Mouse (Mus musculus) ES-E14 (cell line): ENCODE data around the gene Gtpbp1. TPM values are rescaled to one million over a fixed set of nuclear protein-coding genes. Genes with fewer than 3 reads are reported as not detected.

Experiments used
- DNase-seq: peaks from one replicate; pipeline ENCODE4 v3.0.0-alpha.2; 2013; ENCODE audit warnings: low read depth, low spot score
- H3K27ac ChIP-seq: 2 replicates; pipeline ENCODE4 v1.5.1; 2012; ENCODE audit warnings: low read depth, mild to moderate bottlenecking, low read length, moderate library complexity, mixed read lengths; ENCODE audit not compliant: poor library complexity, insufficient read depth, severe bottlenecking
- H3K36me3 ChIP-seq: 2 replicates; pipeline ENCODE4 v1.6.1; 2012; ENCODE audit warnings: mild to moderate bottlenecking, low read length, moderate library complexity, mixed read lengths; ENCODE audit not compliant: control insufficient read depth, poor library complexity, insufficient read depth, severe bottlenecking
- H3K4me1 ChIP-seq, 2 experiments: fragments of 150-350 bp in 1 of 2; sonication (generic) in 1 of 2; 2 replicates each; pipeline ENCODE4 v1.6.1; 2012; ENCODE audit warnings: low read length in 2 of 2, mild to moderate bottlenecking in 1 of 2, mixed read lengths in 1 of 2; ENCODE audit not compliant: control insufficient read depth in 2 of 2, insufficient read depth in 2 of 2, poor library complexity in 1 of 2
- H3K4me3 ChIP-seq, 2 experiments: fragments of 150-350 bp in 1 of 2; sonication (generic) in 1 of 2; 2 replicates each; pipeline ENCODE4 v1.5.1; 2012; ENCODE audit warnings: low read length in 2 of 2, low read depth in 1 of 2, mild to moderate bottlenecking in 1 of 2, mixed read lengths in 1 of 2; ENCODE audit not compliant: insufficient read depth in 1 of 2, poor library complexity in 1 of 2, severe bottlenecking in 1 of 2
- H3K9ac ChIP-seq: 2 replicates; pipeline ENCODE4 v1.6.1; 2012; ENCODE audit warnings: low read depth, mild to moderate bottlenecking, low read length, mixed read lengths; ENCODE audit not compliant: poor library complexity, insufficient read depth, severe bottlenecking
- H3K9me3 ChIP-seq: fragments of 150-350 bp; sonication (generic); 2 replicates; pipeline ENCODE4 v1.6.1; 2012; ENCODE audit warnings: low read depth, mild to moderate bottlenecking, low read length; ENCODE audit not compliant: control insufficient read depth, insufficient read depth
- CHD2 ChIP-seq: IDR thresholded peaks from 2 replicates; pipeline ENCODE4 v1.6.1; 2014; ENCODE audit warnings: mild to moderate bottlenecking, low read depth, low read length, inconsistent platforms
- HCFC1 ChIP-seq: IDR thresholded peaks from 2 replicates; pipeline ENCODE4 v1.6.1; 2012; ENCODE audit warnings: low read length, inconsistent platforms, borderline replicate concordance; ENCODE audit not compliant: insufficient read depth
- MAFK ChIP-seq: IDR thresholded peaks from 2 replicates; pipeline ENCODE4 v1.6.1; 2014; ENCODE audit warnings: mild to moderate bottlenecking, low read depth, low read length, inconsistent platforms; ENCODE audit not compliant: insufficient read depth
- ZC3H11A ChIP-seq: IDR thresholded peaks from 2 replicates; pipeline ENCODE4 v1.6.1; 2012; ENCODE audit warnings: low read depth, mild to moderate bottlenecking, inconsistent platforms, low read length, borderline replicate concordance
- ZNF384 ChIP-seq: IDR thresholded peaks from 2 replicates; pipeline ENCODE4 v1.6.1; 2012; ENCODE audit warnings: low read depth, low read length, inconsistent platforms
- in situ Hi-C, 2 experiments: fragments of 600-800 bp; cut with MboI; formaldehyde crosslinking; loops; one replicate each; pipeline ENCODE4 v1.15.1; 2025; ENCODE audit warnings: low sequenced_read_pairs in 2 of 2, inconsistent platforms in 1 of 2; ENCODE audit not compliant: unreplicated experiment in 2 of 2
- total RNA-seq: library from RNA; depleted of rRNA; stranded (reverse); fragments of 300-350 nt; gene quantifications from 2 replicates; pipeline ENCODE4 v1.2.3, GENCODE M21; 2012

Gene Gtpbp1
- total RNA-seq, 1 experiment, result 48.1 TPM

GRCm38 (mm10) chr15:79755977-79756625 lies 65.5 kb downstream of the Gtpbp1 start:
- no peak for TF ChIP-seq MAFK
- TF ChIP-seq ZNF384, result no peak
- TF ChIP-seq HCFC1, result no peak
- TF ChIP-seq ZC3H11A, result no peak
- TF ChIP-seq CHD2, result no peak
- no peaks in the 10 kb centered on the region for H3K9me3 ChIP-seq
- H3K4me1 ChIP-seq, result peaks cover 0 to 3% of the 10 kb centered on the region in 2 experiments; a peak in 1 of 4 replicates
- in situ Hi-C loops, result loop anchor here in 1 of 2 experiments (25.0 kb wide), 1 partner anchor 306 kb away; no protein-coding TSS in a partner anchor
- H3K4me3 ChIP-seq, result no peak overlapping the region
- H3K36me3 ChIP-seq, result no peaks in the 10 kb centered on the region
- H3K9ac ChIP-seq, result no peak overlapping the region
- no peak overlapping the region for H3K27ac ChIP-seq
- DNase-seq, result no peak

GRCm38 (mm10) chr15:79757118-79757517 lies 66.5 kb downstream of the Gtpbp1 start:
- Histone ChIP-seq H3K36me3 (no peaks in the 10 kb centered on the region), H3K9ac (no peak overlapping the region), H3K4me3 (no peak overlapping the region), H3K9me3 (no peaks in the 10 kb centered on the region), H3K27ac (no peak overlapping the region), H3K4me1 (peaks cover 0 to 6% of the 10 kb centered on the region in 2 experiments; a peak in 1 of 4 replicates)
- DNase-seq, result no peak
- in situ Hi-C loops, result loop anchor here in 1 of 2 experiments (25.0 kb wide), 1 partner anchor 305 kb away; no protein-coding TSS in a partner anchor
- TF ChIP-seq MAFK, result no peak
- no peak for TF ChIP-seq ZNF384
- no peak for TF ChIP-seq HCFC1

GRCm38 (mm10) chr15:79760956-79761355 lies 70.3 kb downstream of the Gtpbp1 start:
- H3K27ac ChIP-seq, result no peak overlapping the region
- no peak overlapping the region for H3K4me3 ChIP-seq
- no peaks in the 10 kb centered on the region for H3K36me3 ChIP-seq
- TF ChIP-seq CHD2 (no peak), ZC3H11A (no peak), ZNF384 (no peak)
- in situ Hi-C loops, result loop anchor here in 1 of 2 experiments (25.0 kb wide), 1 partner anchor 301 kb away; no protein-coding TSS in a partner anchor
- no peak for DNase-seq
- H3K4me1 ChIP-seq, result peaks cover 0 to 2% of the 10 kb centered on the region in 2 experiments; a peak in 1 of 4 replicates
- H3K9me3 ChIP-seq, result no peaks in the 10 kb centered on the region
- H3K9ac ChIP-seq, result no peak overlapping the region

- Histone ChIP-seq H3K9me3 (no peaks in the 10 kb centered on the region), H3K36me3 (no peaks in the 10 kb centered on the region), H3K4me3 (no peak overlapping the region), H3K4me1 (peaks cover 0 to 4% of the 10 kb centered on the region in 2 experiments; a peak in 1 of 4 replicates), H3K9ac (no peak overlapping the region), H3K27ac (no peak overlapping the region)
- DNase-seq, result no peak
- TF ChIP-seq MAFK (no peak), ZNF384 (no peak), ZC3H11A (no peak), CHD2 (no peak), HCFC1 (no peak)
- in situ Hi-C loops, result loop anchor here in 1 of 2 experiments (25.0 kb wide), 1 partner anchor 299 kb away; no protein-coding TSS in a partner anchor
These were observed 72.4 kb downstream of the Gtpbp1 start for GRCm38 (mm10) chr15:79763001-79763400.
